Mouse (Mus musculus) brain, embryonic 14.5 days (tissue): ENCODE results near the gene Scn5a. TPM values are rescaled to one million over a fixed set of nuclear protein-coding genes. Genes with fewer than 3 reads are reported as not detected.

Source experiments
- DNase-seq: peaks from one replicate; pipeline ENCODE4 v3.0.0-alpha.2; 2011; ENCODE audit warnings: low read depth
- CTCF ChIP-seq: fragments of 200-500 bp; IDR thresholded peaks from 2 replicates; pipeline ENCODE4 v1.5.1; 2012; ENCODE audit warnings: inconsistent platforms, mild to moderate bottlenecking, moderate library complexity, borderline replicate concordance; ENCODE audit not compliant: insufficient read depth, insufficient read length; ENCODE audit errors: extremely low read depth
- POLR2A ChIP-seq: fragments of 200-500 bp; IDR thresholded peaks from 2 replicates; pipeline ENCODE4 v1.6.1; 2012; ENCODE audit warnings: mild to moderate bottlenecking, inconsistent platforms, borderline replicate concordance; ENCODE audit not compliant: poor library complexity, insufficient read depth, insufficient read length, severe bottlenecking; ENCODE audit errors: extremely low read depth
- polyA plus RNA-seq: library from polyadenylated mRNA; depleted of rRNA; stranded (reverse); fragments of >200 nt; gene quantifications from 2 replicates; pipeline ENCODE4 v1.2.3, GENCODE M21; 2012; rRNA removed

Gene Scn5a
- polyA plus RNA-seq: 0.97 and 1.5 TPM in 2 replicates

DNA sequence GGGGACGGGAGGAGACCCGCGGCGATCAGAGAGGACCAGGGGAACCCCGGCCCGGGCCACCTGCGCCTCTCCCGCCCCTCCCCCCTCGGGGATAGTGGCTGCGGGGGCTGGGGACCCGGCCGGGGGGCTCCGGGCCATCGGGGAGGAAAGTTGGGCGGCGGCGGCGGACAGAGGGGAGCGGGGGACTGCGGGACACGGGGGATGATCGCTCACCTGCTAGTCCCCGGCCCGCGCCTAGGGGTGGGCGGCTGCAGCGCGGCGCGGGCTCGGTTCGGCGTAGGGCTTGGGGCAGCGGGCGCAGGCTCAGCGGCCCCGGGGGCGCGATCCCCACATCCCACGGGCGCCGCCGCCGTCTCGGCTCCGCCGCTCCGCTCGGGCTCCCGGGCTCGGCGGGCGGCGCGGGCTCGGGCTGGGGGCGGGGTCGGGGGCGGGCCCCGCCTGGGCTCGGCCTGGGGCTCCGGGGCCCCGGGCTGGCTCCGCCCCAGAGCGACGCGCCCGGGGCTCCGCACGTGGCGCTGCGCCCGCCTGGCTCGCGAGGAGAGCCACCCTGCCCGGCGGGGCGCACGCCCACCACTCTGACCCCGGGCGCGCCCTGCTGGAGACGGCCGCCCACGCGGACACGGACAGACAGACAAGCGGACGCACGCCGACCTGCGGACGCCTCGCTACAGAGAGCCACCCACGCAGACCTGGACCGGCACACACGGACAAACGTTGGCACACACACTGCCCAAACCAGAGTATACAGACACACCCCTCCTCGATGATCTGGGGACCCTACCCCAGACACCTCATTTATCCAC, at the start of gene Scn5a:
Scn5a (minus strand) TSS at position 381 of the 803 bp plus-strand sequence.
- TF ChIP-seq POLR2A: no peak
- TF ChIP-seq CTCF: no peak
- DNase-seq: no peak

- TF ChIP-seq CTCF: no peak
- DNase-seq: no peak
Observed at GRCm38 (mm10) chr9:119627227-119627626, 48.4 kb upstream of the Scn5a start.

DNA sequence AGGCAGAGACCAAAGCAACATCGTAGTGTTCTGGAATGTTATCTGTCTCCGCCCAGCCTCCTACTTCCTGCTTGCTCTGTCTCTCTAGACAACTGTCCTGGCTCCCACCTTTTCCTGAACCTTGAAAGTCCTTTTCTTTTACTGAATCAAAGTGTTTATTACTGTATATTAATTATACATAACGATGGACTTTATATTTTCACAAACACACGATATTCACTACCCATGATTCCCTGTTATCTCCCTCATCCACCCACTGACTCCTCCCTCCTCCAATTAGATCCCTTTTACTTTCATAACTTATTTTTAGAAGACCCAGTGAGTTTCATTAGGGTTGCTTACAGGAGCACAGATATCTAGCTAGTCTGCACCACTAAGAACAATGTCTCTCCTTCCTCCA, 45.3 kb upstream of the Scn5a start:
- no peak for DNase-seq
- TF ChIP-seq CTCF (no peak), POLR2A (no peak)

- TF ChIP-seq POLR2A: no peak
- no peak for TF ChIP-seq CTCF
Observed at GRCm38 (mm10) chr9:119614798-119615197, 36.0 kb upstream of the Scn5a start.

DNA sequence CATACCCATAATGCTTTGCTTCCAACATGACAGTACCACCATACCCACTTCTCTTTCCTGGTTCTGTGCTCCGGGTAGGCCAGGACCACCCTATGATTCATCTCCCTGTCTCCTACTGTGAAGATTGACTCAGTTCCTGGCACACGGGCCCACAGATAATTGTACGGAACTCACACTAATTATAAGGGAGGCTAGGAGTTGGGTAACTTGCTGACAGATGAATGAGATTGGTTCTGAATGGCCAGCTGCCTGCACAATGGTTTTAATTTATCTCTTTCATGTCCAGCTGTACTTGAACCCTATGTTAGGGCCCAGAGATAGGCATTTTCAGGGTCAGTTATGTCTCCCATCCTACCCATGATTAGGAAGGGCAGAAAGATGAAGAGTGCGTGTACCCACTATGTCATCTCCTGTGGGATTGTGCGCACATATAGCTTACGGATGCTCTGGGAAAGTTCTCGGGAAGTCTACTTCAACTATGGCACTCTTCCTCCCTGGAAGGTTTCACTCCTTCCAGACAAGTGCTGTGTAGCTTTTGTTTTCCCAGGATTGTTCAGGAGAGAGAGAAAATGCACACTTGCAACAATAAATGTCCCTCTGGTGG, 31.8 kb upstream of the Scn5a start:
- TF ChIP-seq CTCF (no peak), POLR2A (no peak)
- DNase-seq: no peak

More at GRCm38 (mm10) chr9:119614798-119615197, 36.0 kb upstream of the Scn5a start:
- DNase-seq: no peak

GRCm38 (mm10) chr9:119606906-119607305, 28.1 kb upstream of the Scn5a start:
- no peak for DNase-seq
- TF ChIP-seq POLR2A: no peak
- no peak for TF ChIP-seq CTCF

GRCm38 (mm10) chr9:119604607-119605006, 25.8 kb upstream of the Scn5a start:
- TF ChIP-seq POLR2A (no peak), CTCF (no peak)
- DNase-seq: no peak

- TF ChIP-seq CTCF (no peak), POLR2A (no peak)
- DNase-seq: no peak
Observed at GRCm38 (mm10) chr9:119598501-119598900, 19.7 kb upstream of the Scn5a start.

GRCm38 (mm10) chr9:119597332-119597731, 18.5 kb upstream of the Scn5a start:
- no peak for DNase-seq
- TF ChIP-seq POLR2A: no peak
- no peak for TF ChIP-seq CTCF

DNA sequence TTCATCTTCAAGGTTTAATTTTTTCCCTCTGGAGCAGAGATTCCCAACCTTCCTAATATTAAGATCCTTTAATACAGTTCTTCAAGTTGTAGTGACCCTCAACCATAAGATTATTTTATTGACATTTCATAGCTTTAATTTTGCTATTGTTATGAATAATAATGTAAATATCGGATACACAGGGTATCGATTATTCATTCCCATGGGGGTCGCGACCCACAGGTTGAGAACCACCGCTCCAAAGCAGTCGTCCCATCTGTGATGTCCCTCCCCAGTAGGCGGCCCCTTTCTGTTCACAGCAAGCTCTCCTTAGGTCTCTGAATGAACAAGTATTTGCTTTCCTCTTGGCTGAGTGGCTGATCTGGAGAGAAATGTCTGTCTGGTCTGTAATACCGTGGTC, 10.8 kb upstream of the Scn5a start:
- DNase-seq: no peak
- TF ChIP-seq CTCF: no peak
- TF ChIP-seq POLR2A: no peak

GRCm38 (mm10) chr9:119588763-119589449, 10.1 kb upstream of the Scn5a start:
- no peak for TF ChIP-seq POLR2A
- TF ChIP-seq CTCF: no peak
- DNase-seq: no peak
